34 mouse cellular contexts compared by ENCODE assay signal in genomic region chr19:19135838-19136237, GRCm38 (mm10). TPM values are rescaled to one million over a fixed set of nuclear protein-coding genes. Genes with fewer than 3 reads are reported as not detected.
"Had no signal": no experiment of that assay in that cellular context is flagged by ENCODE, and none has a peak within 500 bp of the region (broad histone marks: within the 10 kb centered on the region; RNA-seq: fewer than 3 reads in every experiment).

No protein-coding gene starts in this region.

- H3K4me2 ChIP-seq: heart, embryonic 11.5 days; heart, embryonic 13.5 days; heart, embryonic 15.5 days; hindbrain, embryonic 12.5 days; hindbrain, embryonic 13.5 days; hindbrain, embryonic 14.5 days; hindbrain, embryonic 15.5 days; kidney, embryonic 15.5 days had no signal

- H3K9me3 ChIP-seq: heart, embryonic 10.5 days; heart, embryonic 13.5 days; heart, embryonic 15.5 days; hindbrain, embryonic 10.5 days; hindbrain, embryonic 12.5 days; hindbrain, embryonic 13.5 days; hindbrain, embryonic 15.5 days; kidney, embryonic 15.5 days had no signal

- H3K4me1 ChIP-seq: heart, embryonic 10.5 days; heart, embryonic 13.5 days; heart, embryonic 15.5 days; hindbrain, embryonic 10.5 days; hindbrain, embryonic 12.5 days; hindbrain, embryonic 13.5 days; hindbrain, embryonic 15.5 days; kidney, embryonic 15.5 days had no signal

- H3K27me3 ChIP-seq: heart, embryonic 13.5 days; heart, embryonic 15.5 days; hindbrain, embryonic 12.5 days; hindbrain, embryonic 13.5 days; hindbrain, embryonic 15.5 days; kidney, embryonic 15.5 days had no signal

- H3K9ac ChIP-seq: heart, embryonic 13.5 days; heart, embryonic 15.5 days; hindbrain, embryonic 12.5 days; hindbrain, embryonic 13.5 days; hindbrain, embryonic 14.5 days; hindbrain, embryonic 15.5 days; kidney, embryonic 15.5 days had no signal

- ATAC-seq: hindbrain, embryonic 16.5 days; hindbrain, postnatal 0 days; inflammation-experienced regulatory T-cells, adult 6 months had no signal

- H3K27ac ChIP-seq: heart, adult 2 months; heart, embryonic 10.5 days; heart, embryonic 13.5 days; heart, embryonic 15.5 days; hindbrain, embryonic 10.5 days; hindbrain, embryonic 12.5 days; hindbrain, embryonic 13.5 days; hindbrain, embryonic 14.5 days; hindbrain, embryonic 15.5 days; hindbrain, postnatal 0 days; kidney, embryonic 15.5 days; kidney, postnatal 0 days; layer of hippocampus, adult 2 months; left cerebral cortex, adult 2 months had no signal

- H3K36me3 ChIP-seq: heart, embryonic 10.5 days; heart, embryonic 13.5 days; heart, embryonic 15.5 days; hindbrain, embryonic 10.5 days; hindbrain, embryonic 12.5 days; hindbrain, embryonic 13.5 days; hindbrain, embryonic 15.5 days; kidney, embryonic 15.5 days had no signal

- H3K4me3 ChIP-seq: heart, adult 2 months; heart, embryonic 10.5 days; heart, embryonic 13.5 days; heart, embryonic 15.5 days; hindbrain, embryonic 10.5 days; hindbrain, embryonic 12.5 days; hindbrain, embryonic 13.5 days; hindbrain, embryonic 15.5 days; kidney, embryonic 15.5 days; layer of hippocampus, adult 2 months; left cerebral cortex, adult 2 months had no signal

- DNase-seq: heart, adult 2 months; heart, postnatal 10 days; heart, postnatal 14 days; heart, postnatal 36 days; heart, postnatal 4 days; kidney, adult 11 months; kidney, adult 18-20 months; kidney, adult 2 months; kidney, adult 8-10 months; kidney, adult 9 months; kidney, postnatal 10 days; kidney, postnatal 14 days; kidney, postnatal 25 days; kidney, postnatal 36 days; kidney, postnatal 4 days; layer of hippocampus, adult 9-11 months; layer of hippocampus, postnatal 36 days had no signal

RNA-seq across cellular contexts. Expression of gene Rorb, which starts 24.8 kb away (rescaled TPM):
- total RNA-seq: hematopoietic stem cell, adult 5-6 weeks had no signal
